Mouse (Mus musculus): ENCODE measurements around the gene Vmo1. TPM values are rescaled to one million over a fixed set of nuclear protein-coding genes. Genes with fewer than 3 reads are reported as not detected.
A peak's percentile ranks its signal among the peaks of the same experiment; 100 is the strongest.
"Not testable (repeated sequence)": the region's sequence is repeated elsewhere in the genome, so short reads cannot be mapped to it uniquely, and the experiment has no call there.

Vmo1 gene
- total RNA-seq, 2 experiments from 2014 or later: not detected

DNA sequence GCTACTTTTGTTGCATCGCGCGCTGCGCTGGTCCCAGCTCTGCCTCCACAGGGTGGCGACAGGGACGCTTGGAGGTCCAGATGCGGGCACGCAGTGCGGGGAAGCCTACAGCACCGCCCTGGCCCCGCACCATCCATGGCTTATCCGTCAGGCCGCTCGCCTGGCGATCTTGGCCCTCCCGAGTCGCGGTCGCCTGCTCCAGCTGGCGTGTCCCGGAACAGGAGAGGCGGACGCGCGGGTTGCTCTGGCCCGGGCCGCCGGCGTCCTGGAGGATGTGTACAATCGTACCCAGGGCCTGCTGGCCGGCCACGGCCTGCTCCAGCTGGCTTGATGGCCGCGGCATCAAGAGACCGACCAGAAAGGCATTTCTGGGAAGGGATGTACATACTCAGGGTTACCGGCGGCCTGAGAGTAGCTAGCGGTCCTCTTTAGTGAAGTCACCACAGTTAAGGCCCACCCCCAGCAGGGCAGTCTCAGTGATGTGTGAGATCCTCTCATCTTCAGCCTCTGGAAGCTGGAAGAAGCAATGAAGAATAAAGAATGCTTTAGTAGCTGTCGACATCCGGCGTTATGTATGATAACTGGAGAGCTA, 5.9 kb upstream of the Vmo1 start:
- DNase-seq: peak; percentile 61

DNA sequence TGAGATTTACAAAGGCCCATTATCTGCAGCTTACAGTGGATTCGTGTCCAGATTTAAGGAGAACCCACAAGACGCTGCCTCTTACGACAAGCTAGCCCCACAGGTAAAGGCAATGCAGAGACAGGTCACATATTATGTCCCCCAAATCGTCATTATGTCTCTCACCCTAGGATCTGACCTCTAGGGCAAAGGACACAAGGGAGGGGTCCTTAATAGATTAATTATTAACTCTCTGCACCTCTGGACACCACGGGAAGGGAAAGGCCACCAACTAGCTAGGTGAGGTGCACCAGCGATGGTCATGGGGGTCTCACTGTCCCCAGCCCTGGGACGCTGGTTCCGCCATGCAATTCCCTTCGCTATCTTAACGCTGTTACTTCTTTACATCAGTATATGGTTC, 4.5 kb upstream of the Vmo1 start, which contains the start of gene Gltpd2:
Gene Gltpd2 (plus strand): TSS at position 274 of the 400 bp plus-strand sequence.
- DNase-seq: no peak

DNA sequence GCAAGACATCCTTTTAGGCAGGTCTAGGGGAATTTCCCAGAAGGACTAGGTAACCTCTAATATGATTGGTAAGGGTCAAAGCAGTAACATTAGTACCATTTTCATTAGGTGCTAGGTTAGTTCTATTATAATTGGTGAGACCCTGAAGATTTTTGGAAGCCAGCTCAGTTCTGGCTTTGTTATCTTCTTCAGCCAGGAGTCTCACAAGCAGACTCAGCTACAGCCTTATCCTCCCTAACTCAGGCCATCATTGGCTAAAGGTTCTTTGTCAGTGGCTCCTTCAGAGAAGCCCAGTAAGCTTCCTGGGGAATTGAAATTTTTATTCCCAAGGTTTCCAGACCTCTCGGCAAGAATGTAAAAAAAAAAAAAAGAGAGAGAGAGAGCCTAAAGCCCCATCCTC, 4.0 kb upstream of the Vmo1 start:
- no peak for DNase-seq

DNA sequence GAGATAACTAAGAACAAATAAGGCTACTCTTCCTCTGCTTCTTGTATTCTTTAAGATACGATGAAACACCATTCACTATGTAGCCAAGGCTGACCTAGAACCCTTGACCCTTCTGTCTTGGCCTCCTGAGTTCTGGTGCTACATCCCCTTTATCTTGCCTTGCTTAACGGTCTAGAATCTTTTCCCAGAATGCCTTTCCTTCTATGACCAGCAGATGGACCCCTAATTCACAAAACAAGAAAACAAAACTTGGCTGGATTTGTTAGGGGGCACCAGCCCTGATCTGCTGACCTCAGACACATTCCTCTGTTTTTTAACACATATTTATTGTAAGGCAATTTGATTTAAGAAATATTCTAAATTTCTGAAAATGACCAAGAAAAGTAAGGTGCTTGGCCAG, 1.9 kb upstream of the Vmo1 start:
- DNase-seq: no peak

DNA sequence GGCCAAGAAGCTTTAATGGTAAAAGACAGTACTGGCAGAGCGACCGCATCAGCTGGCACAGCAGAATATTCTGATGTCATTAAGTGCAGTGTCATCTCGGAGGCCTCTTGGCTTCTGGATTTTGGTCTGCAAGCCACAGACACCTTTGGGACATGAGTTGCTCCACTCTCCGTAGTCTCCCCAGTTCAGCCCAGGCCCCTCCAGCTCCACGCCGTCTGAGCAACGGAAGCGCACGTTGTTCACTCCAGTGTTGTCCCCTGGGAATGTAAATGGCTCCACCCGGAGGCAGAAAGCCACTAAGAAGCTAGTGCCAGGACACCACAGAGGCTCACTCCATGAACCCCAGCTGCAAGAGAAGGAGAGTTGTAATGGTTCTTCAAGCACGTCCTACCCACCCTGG, 896 bp downstream of the Vmo1 start:
- DNase-seq: peak; percentile 29

DNA sequence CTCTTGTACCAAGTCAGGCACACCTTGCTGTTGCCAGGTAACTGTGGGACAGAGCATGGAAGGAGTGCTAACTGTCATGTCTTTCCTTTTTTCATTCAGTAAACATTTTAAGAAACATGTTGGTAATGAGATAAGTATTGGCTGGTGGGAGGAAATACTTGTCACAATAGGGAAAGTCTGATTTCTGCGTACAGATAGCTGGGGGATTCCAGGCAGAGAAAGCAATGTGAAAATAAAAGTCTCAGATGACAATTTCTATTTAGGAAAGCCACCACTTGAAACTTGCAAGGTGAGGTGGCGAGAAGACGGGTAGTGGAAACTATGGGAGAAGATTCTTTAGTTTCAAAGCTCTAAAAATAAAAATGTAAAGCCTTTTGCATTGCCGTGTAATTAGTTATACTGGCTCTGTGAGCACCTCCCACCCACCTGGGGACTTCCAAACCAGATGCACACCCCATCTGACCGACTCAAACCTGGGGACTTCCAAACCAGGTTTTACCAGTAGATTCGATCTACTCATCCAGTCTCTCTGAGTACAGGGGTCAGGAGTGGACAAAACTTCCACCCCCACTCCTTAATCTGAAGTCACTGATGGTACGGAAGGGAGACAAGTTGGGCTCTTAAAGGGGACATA, 1.6 kb downstream of the Vmo1 start:
- DNase-seq: no peak

DNA sequence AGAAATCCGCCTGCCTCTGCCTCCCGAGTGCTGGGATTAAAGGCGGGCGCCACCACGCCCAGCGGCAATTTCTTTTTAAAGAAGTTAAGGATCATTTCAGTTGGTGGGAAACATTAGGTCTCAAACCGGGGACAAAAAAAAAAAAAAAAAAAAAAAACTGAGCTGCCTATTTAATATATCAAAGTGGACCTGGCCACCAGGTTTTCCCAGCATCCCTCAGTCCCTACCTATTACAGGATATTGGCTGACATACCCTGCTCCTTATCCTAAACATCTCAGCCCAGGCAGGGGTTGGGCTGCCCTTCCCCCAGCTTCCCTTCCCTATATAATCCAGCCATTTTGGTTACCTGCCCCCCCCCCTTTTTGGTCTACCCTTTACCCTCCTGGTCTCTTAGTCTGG, 2.6 kb downstream of the Vmo1 start:
- DNase-seq: no peak

DNA sequence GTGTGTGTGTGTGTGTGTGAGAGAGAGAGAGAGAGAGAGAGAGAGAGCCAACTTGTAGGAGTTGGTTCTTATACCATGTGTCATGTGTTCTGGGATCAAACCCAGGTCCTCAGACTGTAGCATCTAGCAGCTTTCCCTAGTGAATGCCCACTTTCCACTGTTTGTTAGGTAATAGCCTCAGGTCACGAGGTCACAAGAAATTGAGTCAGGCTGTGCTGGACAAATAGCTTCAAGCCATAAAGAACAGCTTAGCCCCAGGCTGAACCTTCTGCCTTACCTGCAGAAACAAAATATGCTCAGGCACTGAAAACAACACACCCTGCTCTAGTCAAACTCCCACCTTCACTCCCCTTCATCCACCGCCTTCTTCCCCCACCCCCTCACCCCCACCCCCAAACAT, 3.2 kb downstream of the Vmo1 start:
- DNase-seq: no peak

DNA sequence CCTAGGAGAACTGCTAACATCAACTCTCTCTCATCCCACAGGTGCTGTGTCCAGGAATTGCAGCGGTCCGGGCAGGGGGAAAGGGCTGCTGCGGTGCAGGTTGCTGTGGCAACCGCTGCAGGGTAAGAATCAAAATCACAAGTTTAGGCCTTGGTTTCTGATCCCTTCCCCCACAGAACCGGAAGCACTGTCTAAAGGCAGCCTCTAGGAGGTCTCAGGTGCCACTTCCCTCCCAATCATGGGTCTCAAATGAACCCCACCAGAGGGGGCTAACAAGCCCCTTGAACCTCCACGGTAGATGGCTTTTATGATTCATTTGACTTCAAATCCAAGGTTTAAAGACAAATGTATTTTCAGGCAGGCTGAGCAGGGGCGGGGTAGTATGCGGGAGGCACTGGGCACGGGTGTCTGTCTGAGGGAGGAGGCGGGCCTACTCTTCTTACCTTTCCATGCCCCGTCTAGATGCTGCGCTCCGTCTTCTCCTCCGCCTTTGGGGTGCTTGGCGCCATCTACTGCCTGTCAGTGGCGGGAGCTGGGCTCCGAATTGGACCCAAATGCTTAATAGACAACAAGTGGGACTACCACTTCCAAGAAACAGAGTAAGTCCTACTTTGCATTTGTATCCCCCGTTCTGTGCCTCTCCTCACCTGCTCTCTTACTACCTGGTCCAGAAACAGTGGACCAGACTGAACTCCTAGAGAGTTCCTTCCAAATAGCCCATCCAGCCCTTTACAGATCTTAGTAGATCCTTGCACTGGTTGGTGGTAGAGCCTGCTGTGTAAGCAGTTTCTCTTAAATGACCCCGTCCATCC, 4.5 kb downstream of the Vmo1 start:
- DNase-seq: no peak

DNA sequence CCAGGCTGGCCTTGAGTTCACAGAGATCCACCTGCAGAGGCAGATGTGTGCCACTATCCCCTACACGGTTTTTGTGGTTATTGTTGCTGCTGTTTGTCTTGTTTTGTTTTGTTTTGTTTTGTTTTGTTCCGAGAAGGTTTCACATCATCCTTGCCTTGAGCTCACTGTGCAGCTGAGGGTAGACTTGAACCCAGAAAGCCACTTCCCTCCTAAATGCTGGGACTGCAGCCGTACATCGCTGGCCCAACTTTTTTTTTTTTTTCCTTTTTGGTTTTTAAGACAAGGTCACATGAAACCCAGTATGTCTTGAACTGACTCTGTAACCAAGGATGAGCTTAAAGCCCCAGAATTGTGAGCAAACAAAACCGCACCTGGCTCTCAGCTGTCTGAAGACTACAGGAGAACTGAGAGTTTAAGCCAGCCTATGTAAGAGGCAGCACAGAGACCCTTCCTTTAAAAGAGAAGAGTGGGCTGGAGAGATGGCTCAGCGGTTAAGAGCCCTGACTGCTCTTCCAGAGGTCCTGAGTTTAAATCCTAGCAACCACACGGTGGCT, 7.4 kb downstream of the Vmo1 start:
- no peak for DNase-seq

DNA sequence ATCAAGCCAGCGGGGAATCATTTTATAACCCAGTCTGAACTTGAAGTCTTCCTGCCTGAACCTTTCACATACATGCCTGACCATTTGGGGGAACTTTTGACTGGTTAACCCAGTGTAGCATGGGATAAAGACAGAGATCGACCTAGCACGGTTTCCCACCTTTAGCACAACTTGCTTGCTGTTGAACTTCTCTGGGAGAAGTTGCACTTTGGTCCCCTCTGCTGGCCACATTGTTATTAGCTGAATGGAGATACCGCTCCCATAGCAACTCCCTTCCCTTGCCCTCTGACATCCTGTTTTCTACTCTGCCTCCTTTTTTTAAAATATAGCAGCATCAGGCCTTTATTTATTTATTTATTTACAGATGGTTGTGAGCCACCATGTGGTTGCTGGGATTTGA, 8.0 kb downstream of the Vmo1 start:
- DNase-seq: peak; percentile 75

DNA sequence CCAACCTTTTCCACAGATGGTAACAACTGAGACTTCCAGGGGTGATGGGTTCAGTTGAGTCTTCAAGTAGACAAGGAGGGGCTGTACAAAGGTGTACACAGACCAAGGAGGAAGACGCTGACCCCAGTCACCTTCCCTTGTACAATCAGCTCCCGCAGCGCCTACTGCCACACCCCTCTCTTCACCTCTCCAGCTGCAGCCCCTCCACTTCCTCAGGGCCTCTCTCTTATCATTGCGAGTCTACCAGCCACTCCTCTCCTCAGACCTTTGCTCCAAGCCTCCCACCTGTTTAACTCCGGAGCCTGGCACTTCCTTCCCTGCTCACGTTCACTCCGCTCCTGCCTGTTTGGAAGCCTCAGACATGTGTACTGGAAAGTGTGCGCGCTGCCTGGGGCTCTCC, 9.4 kb downstream of the Vmo1 start, which contains the start of gene Tm4sf5:
Gene Tm4sf5 (plus strand): TSS at position 275 of the 400 bp plus-strand sequence.
- no peak for DNase-seq

DNA sequence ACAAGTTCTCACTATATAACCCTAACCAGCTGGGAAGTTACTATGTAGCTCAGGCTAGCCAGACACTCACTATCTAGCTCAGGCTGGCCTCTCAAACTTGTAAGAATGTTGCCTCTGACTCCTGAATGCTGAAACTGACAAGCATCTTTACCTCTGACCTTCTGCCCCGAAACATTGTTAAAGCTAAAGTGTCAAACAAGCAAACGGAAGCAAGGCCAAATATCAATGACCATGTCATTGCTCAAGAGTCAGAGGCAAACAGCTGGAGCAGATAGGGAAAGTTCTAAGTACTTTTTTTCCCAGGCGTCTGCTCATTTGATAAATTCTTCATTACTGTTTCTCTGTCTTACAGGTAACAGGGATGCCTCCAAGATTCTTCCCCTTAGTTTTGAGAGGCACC, 12.4 kb downstream of the Vmo1 start:
- no peak for DNase-seq

DNA sequence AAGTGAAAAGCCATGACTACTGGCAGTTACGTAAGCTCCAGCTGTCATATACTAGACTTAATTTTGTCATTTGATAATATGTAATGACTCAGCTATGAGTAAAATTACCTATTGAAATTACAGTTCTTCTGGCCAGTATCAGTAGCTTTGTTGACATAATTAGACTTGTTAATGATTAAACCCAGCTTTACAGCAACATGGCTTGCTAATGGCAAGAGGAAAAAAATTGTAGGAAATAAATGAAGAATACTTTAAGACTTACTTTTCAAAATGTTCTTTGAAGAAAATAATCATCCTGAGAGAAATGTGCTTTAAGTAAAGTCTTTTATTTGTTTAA, 14.0 kb downstream of the Vmo1 start:
- no peak for DNase-seq

DNA sequence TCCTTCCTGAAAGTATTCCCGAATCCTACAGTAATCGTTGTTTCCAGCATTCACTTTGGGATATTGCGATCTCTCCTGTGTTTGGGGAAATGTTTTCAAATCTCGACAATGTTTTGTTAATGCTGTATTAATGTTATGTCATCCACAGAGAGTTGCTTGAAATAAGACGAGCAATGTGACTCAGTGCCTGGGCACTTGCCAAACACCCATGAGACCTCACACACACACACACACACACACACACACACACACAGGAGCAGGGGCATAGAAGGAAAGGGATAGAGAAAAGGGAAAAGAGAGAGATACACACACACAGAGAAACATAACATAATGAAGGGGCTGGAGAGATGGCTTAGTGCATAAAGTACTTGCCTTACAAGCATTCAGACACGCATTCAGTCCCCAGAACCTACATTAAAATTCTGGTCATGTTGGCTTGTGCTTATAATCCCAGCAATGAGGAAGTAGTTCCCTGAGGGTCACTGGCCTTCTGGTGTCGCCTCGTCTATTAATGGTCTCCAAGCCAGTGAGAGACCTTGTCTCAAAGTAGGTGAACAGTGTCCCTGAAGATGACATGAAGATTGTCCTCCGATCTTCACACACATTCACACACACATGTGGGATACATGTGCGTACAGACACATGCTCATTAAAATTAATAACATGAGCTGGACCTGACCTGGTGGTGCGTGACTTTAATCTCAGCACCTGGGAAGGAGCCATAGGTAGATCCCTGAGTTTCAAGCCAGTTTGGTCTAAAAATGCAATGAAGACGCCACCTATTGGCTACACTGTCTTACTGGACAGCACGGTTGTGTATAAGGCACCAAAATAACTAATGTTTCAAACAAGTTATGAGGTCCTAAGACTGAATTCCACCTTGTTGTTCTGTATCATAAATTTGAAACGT, 14.6 kb downstream of the Vmo1 start:
- DNase-seq: peak; percentile 18

DNA sequence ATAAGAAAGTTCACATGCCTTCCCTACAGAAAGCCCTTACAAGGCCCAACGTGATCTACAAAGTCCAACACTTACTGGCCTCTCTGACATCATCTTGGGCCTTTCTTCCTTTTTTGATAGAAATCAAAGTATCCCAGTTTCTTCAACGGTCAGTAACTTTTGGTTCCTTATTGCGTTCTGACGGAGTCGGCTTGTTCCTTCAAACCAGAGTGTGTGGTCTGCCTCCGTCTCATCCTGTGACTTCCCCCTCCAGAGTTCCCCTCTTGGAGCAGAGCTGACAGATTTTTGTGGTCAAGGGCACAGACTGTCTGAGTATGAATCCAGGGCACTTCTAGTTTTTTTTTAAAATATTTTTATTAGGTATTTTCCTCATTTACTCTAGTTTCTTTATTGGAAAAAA, 24.7 kb downstream of the Vmo1 start:
- DNase-seq: no peak

DNA sequence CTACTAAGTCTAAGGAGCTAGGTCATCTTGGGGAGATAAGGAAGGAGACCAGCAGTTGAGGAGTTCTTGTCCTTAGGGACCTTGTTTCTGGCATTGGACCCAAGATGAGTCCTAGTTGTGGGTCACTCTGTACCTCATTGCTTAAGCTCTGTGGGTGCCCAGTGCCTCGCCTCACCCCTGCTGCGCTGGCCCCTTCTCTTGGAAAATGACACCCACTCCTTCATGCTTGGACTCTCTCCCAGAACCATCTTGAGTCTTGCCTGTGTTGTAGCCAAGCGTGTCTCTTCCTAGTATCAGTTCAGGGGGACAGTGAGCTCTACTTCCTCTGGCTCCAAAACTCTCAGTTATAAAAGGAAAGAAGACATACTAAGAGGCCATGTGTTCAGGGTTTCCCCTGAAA, 25.3 kb downstream of the Vmo1 start:
- no peak for DNase-seq

DNA sequence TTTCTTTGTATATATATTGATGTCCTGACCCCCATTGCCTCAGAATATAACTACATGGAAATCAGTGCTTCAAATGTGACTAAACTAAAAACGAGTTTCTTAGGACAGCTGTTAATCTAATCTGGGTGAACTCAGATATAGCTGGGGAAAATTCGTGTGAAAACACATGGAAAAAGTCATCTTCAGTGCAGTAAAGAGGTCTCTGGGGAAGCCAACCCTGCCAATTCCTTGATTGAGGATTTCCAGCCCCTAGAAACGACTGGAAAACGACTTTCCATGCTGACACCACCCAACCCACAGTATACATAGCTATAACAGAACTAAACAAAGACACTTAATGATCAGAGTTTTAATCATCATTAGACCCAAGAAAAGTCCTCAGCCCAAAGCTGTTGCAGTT, 26.6 kb downstream of the Vmo1 start:
- peak; percentile 31 for DNase-seq

DNA sequence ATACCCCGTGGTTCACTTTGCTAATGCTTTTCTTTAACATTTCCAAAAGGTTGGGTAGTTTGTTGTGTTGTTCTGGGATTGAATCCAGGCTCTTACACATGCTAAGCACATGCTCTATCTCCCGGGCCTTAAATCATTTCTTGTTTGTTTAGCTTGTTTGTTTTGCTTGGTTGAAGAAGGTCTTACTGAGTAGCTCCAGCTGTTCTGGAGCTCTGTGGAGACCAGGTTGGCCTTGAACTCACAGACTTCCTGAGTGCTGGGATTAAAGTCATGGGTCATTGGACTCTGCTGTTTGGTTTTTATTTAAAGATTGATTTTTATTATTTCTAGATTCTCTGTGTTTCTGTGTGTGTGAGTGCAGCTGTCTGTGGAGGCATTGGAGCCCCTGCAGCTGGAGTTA, 28.9 kb downstream of the Vmo1 start:
- no peak for DNase-seq

DNA sequence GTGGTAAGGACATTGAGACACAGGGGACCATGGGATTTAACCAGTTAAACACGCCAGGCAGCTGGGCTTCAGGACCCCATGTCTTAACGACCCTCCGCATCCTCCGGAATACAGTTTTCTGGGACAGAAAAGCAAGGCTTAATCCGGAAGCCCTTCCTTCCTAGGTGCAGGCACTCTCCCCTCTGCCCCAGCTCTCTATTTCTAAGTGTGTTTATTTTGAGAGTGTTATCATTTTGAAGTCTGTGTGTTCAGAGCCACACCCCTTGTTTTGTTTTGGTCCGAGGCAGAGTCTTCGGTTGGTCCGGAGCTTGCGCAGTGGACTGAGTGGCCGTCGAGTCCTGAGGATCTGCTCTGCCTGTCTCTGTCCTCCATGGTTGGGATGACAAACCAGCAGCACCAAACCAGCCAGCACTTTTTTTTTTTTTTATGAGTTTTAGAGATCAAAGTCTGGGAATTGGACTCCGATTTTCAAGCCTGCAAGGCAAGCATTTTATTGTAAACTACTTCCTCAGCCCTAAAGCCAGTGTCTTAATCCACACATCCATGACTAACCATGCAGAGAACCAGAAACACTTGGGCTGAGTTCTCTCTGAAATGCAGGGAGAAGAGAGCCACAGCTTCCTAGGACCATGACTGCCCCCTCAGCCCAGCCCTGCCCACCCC, 39.4 kb downstream of the Vmo1 start:
- no peak for DNase-seq

DNA sequence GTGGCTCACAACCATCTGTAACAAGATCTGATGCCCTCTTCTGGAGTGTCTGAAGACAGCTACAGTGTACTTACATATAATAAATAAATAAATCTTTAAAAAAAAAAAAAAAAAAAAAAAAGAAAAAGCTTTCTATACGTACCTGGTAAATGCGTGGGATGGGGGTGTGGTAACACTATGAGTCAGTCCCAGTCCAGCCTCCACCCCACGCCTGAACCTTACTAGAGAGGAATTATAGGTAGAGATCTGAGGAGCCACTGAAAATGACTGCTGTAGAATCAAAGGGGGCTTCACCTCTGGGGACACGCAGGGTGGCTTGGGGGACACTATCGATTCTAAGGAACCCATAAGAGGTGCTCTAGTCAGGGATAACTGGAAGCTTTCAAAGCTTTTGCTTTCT, 41.1 kb downstream of the Vmo1 start:
- not testable (repeated sequence) for DNase-seq

DNA sequence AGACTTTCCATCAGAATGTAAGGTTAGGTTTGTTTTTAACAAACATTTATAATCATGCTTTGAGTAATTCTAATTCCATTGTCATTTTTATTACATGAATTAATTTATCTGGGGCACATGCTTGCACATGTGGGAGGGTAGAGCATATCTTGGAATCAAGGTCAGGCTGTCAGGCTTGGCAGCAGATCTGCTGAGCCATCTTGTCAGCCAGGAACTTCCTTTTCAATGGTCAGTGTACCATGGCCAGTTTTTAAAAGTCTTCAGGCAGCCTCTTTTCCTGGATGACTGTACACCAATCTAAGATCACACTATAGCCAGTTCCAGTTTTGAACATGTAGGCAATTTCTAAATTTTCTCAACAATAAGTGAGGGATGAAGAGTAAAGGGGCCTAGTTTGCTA, 41.7 kb downstream of the Vmo1 start:
- DNase-seq: no peak

Data from gastrocnemius, postnatal 10 days (tissue).